Mouse (Mus musculus) erythroblast, embryonic 14.5 days (primary cell): ENCODE data around the gene Ldlrad3. TPM values are rescaled to one million over a fixed set of nuclear protein-coding genes. Genes with fewer than 3 reads are reported as not detected.

ENCODE experiments used
- H3K27me3 ChIP-seq: 2 replicates; pipeline ENCODE4 v1.6.1; 2012; ENCODE audit warnings: inconsistent platforms; ENCODE audit not compliant: control insufficient read depth
- H3K36me3 ChIP-seq: 2 replicates; pipeline ENCODE4 v1.6.1; 2012; ENCODE audit warnings: mild to moderate bottlenecking, inconsistent platforms; ENCODE audit not compliant: control insufficient read depth
- H3K4me1 ChIP-seq: 2 replicates; pipeline ENCODE4 v1.6.1; 2012; ENCODE audit warnings: inconsistent platforms; ENCODE audit not compliant: control insufficient read depth
- H3K4me3 ChIP-seq: replicated peaks from 2 replicates; pipeline ENCODE3; 2012; ENCODE audit warnings: moderate library complexity, mild to moderate bottlenecking, inconsistent platforms
- H3K9me3 ChIP-seq: 2 replicates; pipeline ENCODE4 v1.6.1; 2012; ENCODE audit warnings: low read length, inconsistent platforms, mixed read lengths; ENCODE audit not compliant: control insufficient read depth
- GATA1 ChIP-seq: IDR thresholded peaks from 2 replicates; pipeline ENCODE4 v1.6.1; 2012; ENCODE audit warnings: low read length, inconsistent platforms, mixed read lengths
- TAL1 ChIP-seq: IDR thresholded peaks from 3 replicates; pipeline ENCODE4 v1.6.1; 2012; ENCODE audit warnings: low read length, inconsistent platforms, mixed read lengths
- polyA plus RNA-seq: library from polyadenylated mRNA; stranded (reverse); fragments of >175 nt; gene quantifications from 2 replicates; pipeline ENCODE4 v1.2.3, GENCODE M21; 2012

Gene Ldlrad3
- polyA plus RNA-seq, 1 experiment: not detected

GRCm38 (mm10) chr2:102040456-102040855, 145.7 kb downstream of the Ldlrad3 start:
- Histone ChIP-seq H3K9me3 (no peaks in the 10 kb centered on the region), H3K4me3 (no peak overlapping the region), H3K27me3 (no peaks in the 10 kb centered on the region; the same call in 1 of the 2 replicates), H3K36me3 (no peaks in the 10 kb centered on the region), H3K4me1 (peaks cover 2% of the 10 kb centered on the region)
- no peak for TF ChIP-seq TAL1
- TF ChIP-seq GATA1: no peak

- Histone ChIP-seq H3K4me1 (peaks cover 2% of the 10 kb centered on the region), H3K27me3 (no peaks in the 10 kb centered on the region; the same call in 1 of the 2 replicates), H3K36me3 (no peaks in the 10 kb centered on the region), H3K9me3 (no peaks in the 10 kb centered on the region), H3K4me3 (no peak overlapping the region)
- TF ChIP-seq TAL1 (no peak), GATA1 (no peak)
Measured at GRCm38 (mm10) chr2:102040011-102040410, 146.2 kb downstream of the Ldlrad3 start.

- Histone ChIP-seq H3K4me3 (no peak overlapping the region), H3K4me1 (peaks cover 2% of the 10 kb centered on the region), H3K27me3 (no peaks in the 10 kb centered on the region; the same call in 1 of the 2 replicates), H3K9me3 (no peaks in the 10 kb centered on the region), H3K36me3 (no peaks in the 10 kb centered on the region)
- TF ChIP-seq TAL1 (no peak), GATA1 (no peak)
Measured at GRCm38 (mm10) chr2:102038895-102039667, 147.1 kb downstream of the Ldlrad3 start.

GRCm38 (mm10) chr2:102038229-102038894, 147.8 kb downstream of the Ldlrad3 start:
- TF ChIP-seq TAL1 (no peak), GATA1 (no peak)
- peaks cover 2% of the 10 kb centered on the region for H3K4me1 ChIP-seq
- H3K4me3 ChIP-seq: no peak overlapping the region
- no peaks in the 10 kb centered on the region for H3K36me3 ChIP-seq
- no peaks in the 10 kb centered on the region; the same call in 1 of the 2 replicates for H3K27me3 ChIP-seq
- no peaks in the 10 kb centered on the region for H3K9me3 ChIP-seq

- H3K27me3 ChIP-seq: no peaks in the 10 kb centered on the region; the same call in 1 of the 2 replicates
- no peaks in the 10 kb centered on the region for H3K36me3 ChIP-seq
- TF ChIP-seq GATA1 (no peak), TAL1 (no peak)
- H3K9me3 ChIP-seq: no peaks in the 10 kb centered on the region
- H3K4me3 ChIP-seq: no peak overlapping the region
- H3K4me1 ChIP-seq: peaks cover 2% of the 10 kb centered on the region
Measured at GRCm38 (mm10) chr2:102036665-102037511, 149.3 kb downstream of the Ldlrad3 start.

GRCm38 (mm10) chr2:102034513-102034879, 151.7 kb downstream of the Ldlrad3 start:
- Histone ChIP-seq H3K27me3 (no peaks in the 10 kb centered on the region; the same call in 1 of the 2 replicates), H3K4me1 (peaks cover 2% of the 10 kb centered on the region), H3K36me3 (no peaks in the 10 kb centered on the region), H3K4me3 (no peak overlapping the region), H3K9me3 (no peaks in the 10 kb centered on the region)
- TF ChIP-seq TAL1 (no peak), GATA1 (no peak)

GRCm38 (mm10) chr2:102033818-102034512, 152.2 kb downstream of the Ldlrad3 start:
- peaks cover 2% of the 10 kb centered on the region for H3K4me1 ChIP-seq
- TF ChIP-seq GATA1 (no peak), TAL1 (no peak)
- H3K36me3 ChIP-seq: no peaks in the 10 kb centered on the region
- no peak overlapping the region for H3K4me3 ChIP-seq
- no peaks in the 10 kb centered on the region for H3K9me3 ChIP-seq
- H3K27me3 ChIP-seq: no peaks in the 10 kb centered on the region; the same call in 1 of the 2 replicates

- no peak overlapping the region for H3K4me3 ChIP-seq
- H3K4me1 ChIP-seq: peaks cover 2% of the 10 kb centered on the region
- TF ChIP-seq GATA1 (no peak), TAL1 (no peak)
- H3K36me3 ChIP-seq: no peaks in the 10 kb centered on the region
- H3K27me3 ChIP-seq: no peaks in the 10 kb centered on the region; the same call in 1 of the 2 replicates
- no peaks in the 10 kb centered on the region for H3K9me3 ChIP-seq
Measured at GRCm38 (mm10) chr2:102032713-102033343, 153.4 kb downstream of the Ldlrad3 start.
